Mouse (Mus musculus) 3T3-L1 (cell line): ENCODE data around the gene Npas2.

Experiments
- DNase-seq: peaks from one replicate; pipeline ENCODE4 v3.0.0-alpha.2; 2015; ENCODE audit warnings: low read depth, low spot score

Gene Npas2

GRCm38 (mm10) chr1:39410085-39410821 is 216.7 kb downstream of the Npas2 start:
- DNase-seq = no peak
